Mouse (Mus musculus) spleen, postnatal 4 days (tissue): ENCODE measurements around the gene Mpp1.
A peak's percentile ranks its signal among the peaks of the same experiment; 100 is the strongest.

Experiments
- DNase-seq, 2 experiments: peaks; one replicate each; pipeline ENCODE4 v3.0.0; 2022; ENCODE audit warnings: low spot score in 2 of 2

Mpp1 gene

GRCm38 (mm10) chrX:75130467-75131160, at the start of gene Mpp1:
Gene Mpp1, minus strand, starts transcription at chrX:75131016.
- DNase-seq = peak; percentile 84 to 85

GRCm38 (mm10) chrX:75163670-75164069, 32.9 kb upstream of the Mpp1 start, which contains the start of gene Smim9:
Gene Smim9, minus strand, starts transcription at chrX:75163770.
- no peak for DNase-seq

DNA sequence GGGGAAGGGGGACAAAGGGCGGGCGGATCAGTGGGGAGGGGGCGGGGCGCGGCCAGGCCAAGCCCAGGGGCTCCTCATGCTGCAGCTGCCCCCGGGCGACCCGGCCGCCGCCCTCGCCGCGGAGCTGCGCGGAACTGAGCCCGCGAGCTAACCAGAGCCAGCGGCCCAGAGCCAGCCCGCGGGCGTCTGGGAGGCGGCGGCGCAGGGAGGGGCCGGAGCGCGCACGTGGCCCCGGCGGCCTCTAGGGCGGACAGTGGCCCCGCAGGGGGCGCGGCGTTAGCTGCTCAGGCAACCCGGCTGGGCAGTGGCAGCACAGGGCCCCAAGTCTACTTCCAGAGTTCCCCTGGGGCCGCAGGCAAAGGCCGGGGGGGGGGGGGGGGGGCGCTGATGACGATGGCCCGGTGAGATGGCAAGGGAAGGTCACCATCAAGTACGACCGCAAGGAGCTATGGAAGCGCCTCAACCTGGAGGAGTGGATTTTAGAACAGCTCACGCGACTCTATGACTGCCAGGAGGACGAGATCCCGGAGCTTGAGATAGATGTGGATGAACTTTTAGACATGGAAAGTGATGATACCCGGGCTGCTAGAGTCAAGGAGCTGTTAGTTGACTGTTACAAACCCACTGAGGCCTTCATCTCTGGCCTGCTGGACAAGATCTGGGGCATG, 24.9 kb upstream of the Mpp1 start:
- peak; percentile 21 to 66 for DNase-seq

GRCm38 (mm10) chrX:75152249-75152648, 21.4 kb upstream of the Mpp1 start:
- no peak for DNase-seq

- DNase-seq = no peak
Measured at GRCm38 (mm10) chrX:75150304-75150703, 19.5 kb upstream of the Mpp1 start.

GRCm38 (mm10) chrX:75148414-75148813, 17.6 kb upstream of the Mpp1 start:
- DNase-seq = no peak

- peak; percentile 19 to 67 for DNase-seq
Measured at GRCm38 (mm10) chrX:75143124-75143555, 12.3 kb upstream of the Mpp1 start.

- no peak for DNase-seq
Measured at GRCm38 (mm10) chrX:75138182-75138581, 7.4 kb upstream of the Mpp1 start.

- no peak for DNase-seq
Measured at GRCm38 (mm10) chrX:75137729-75138128, 6.9 kb upstream of the Mpp1 start.

DNA sequence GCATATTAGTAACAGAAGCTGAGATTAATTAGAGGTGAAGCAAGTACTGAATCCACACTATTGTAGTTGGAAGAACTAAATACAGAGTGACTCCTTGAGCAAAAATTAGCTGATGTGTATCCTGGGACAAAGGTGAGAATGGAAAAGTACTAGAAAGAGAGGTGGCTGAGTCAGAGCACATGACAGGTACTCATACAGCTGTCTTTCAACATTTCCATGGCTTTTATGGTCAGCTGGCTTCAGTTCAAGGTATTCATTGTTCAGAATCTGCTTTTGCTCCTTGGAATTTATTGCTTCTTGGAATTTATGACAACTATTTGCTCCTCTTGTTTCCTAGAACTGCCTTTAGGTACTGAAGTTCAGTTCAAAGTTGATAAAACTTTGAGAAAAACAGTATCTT, 6.1 kb upstream of the Mpp1 start:
- no peak for DNase-seq

DNA sequence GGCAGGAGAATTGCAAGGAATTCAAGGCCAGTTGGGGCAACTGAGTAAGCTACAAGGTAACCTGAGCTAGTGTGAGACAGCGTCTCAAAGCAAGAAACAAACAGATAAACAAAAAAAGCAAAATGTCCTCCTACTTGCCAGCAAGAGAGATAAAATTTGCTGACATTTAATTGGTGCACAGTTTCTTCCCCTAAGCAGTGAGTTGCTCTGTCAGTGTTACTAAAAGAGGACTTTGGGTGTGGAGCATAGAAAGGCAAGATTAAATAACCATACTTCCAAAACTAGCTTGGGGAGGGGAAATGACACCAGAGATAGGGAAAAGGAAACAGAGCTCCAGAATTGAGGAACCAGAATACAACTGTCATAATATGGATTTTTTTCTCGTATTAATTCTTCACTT, 1.3 kb downstream of the Mpp1 start:
- DNase-seq = no peak

GRCm38 (mm10) chrX:75128333-75128980, 2.4 kb downstream of the Mpp1 start:
- no peak for DNase-seq

DNA sequence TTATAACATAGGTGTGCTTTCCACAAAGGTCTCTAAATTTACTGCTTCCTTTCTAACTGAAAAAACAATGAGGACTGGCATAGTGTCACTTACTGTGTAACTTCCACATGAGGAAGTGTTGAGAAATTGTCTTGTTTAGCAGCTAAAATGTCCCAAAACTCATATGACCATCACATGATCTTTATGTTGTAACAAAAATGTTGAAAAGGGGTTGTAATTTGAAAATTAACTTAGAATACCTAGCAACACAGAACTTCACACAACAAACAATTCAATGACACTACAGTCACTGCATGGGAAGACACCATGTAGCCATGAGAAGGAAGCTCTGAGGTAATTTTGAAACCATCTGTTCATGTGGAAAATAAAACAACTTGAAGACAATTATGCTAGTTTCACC, 3.9 kb downstream of the Mpp1 start:
- DNase-seq = no peak

- DNase-seq = no peak
Measured at GRCm38 (mm10) chrX:75125606-75126005, 5.2 kb downstream of the Mpp1 start.

GRCm38 (mm10) chrX:75115550-75115949, 15.3 kb downstream of the Mpp1 start:
- DNase-seq = no peak

GRCm38 (mm10) chrX:75102293-75102692, 28.5 kb downstream of the Mpp1 start:
- DNase-seq = no peak

DNA sequence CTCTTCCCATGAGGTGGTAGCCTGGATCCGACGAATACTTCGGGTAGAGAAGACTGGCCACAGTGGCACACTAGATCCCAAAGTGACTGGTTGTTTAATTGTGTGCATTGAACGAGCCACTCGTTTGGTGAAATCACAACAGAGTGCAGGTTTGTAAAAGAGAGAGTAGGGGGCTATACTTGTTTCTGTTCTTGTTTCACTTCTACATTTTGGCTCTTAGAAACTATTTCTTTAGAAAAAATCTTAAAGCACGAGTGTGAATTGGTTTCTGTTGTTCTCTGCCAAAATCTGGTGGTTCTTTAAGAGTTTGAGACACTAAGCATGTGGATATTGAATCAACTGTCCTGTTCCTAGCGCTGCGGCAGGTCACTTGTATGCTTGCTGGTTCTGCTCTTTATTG, 32.0 kb downstream of the Mpp1 start:
- DNase-seq = no peak

DNA sequence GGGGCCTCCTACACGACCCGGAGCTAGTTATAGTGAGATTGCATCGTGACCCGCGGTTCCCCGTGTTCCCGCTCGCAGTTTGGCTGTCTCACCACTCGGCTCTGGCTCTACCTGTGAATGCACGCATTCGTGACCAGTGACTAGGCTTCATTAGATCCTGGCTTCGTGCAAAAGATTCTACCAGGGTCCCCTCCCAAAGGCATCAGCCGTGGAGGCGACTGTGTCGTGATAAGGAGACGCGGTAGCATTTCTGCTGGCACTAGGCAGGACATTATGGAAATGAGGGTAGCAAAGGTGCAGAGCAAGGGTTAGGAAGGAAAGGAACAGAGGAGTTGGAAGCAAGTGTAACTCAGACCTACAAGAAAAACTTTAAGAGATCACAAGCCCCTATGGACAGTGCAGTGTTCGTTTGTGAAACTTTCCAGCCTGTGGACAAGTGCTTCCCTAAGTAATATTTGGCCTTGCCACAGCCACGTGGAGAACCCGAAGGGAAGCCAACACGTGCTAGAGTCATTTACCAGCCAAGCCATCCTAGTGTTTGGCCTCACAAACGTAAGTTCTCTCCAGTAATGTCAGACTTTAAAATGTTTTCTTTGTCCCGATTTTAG, 34.5 kb downstream of the Mpp1 start:
- no peak for DNase-seq

DNA sequence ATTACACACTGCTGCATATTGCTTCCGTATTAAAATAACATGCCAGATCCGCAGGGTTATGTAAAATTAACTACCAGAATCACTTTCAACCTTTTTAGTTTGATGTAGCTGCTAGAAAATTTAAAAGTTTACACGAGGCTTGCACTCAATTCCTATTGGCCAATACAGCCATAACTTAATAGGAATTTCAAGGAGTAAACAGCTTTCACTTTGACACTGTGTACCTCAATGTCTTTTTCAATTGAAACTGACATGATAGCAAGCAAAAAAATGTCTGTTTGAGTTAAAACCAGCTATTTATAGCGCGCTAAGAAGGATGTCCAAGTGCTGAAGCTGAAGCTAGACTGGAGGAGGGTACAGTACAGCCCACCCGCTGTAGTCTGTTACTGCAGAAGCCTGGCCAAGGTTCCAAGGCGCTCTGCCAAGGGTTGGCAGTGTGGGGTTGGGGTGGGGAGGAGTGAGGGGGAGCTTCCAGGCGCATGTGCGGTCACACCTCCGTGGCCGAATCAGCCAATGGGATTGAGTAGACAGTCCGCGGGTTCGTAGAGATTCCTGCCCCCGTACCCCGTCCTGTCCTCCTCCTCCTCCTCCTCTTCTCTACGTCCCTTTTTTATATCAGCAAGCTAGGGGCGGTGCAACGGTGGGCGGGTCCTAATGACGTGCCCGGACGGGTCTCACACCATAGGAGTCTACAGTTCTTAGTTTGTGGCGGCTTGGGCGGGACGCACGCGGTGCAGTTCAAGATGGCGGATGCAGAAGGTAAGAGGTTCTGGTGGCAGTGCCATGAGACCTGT, 35.2 kb downstream of the Mpp1 start, which contains the start of gene Dkc1:
Gene Dkc1, plus strand, starts transcription at position 486 of the 794 bp plus-strand sequence.
- peak; percentile 90 to 92 for DNase-seq

DNA sequence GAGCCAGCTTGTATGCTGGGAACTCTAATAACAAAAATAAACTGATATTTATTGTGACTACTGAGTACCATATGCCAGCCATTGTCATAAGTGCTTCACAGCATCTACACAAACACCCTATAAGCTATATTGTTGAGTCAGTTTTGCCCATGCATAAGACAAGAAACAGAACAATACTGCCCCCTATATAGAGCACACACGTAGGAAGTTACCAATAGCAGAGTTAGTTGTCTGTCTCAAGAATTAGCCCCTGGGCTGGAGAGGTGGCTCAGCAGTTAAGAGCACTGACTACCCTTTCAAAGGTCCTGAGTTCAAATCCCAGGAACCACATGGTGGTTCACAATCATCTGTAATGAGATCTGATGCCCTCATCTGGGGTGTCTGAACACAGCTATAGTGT, 45.2 kb downstream of the Mpp1 start:
- peak in 1 of 2 experiments; percentile 32 for DNase-seq

GRCm38 (mm10) chrX:75084774-75085508, 45.9 kb downstream of the Mpp1 start, which contains the start of gene Gab3:
Gene Gab3, minus strand, starts transcription at chrX:75085458.
- peak; percentile 36 to 54 for DNase-seq
